Mouse (Mus musculus) left cerebral cortex, adult 9 months (tissue): ENCODE measurements at regions not wholly inside any gene's neighbourhood (a gene's known extent, or its start where the extent isn't known, plus 50 kb on each side); places are given as distances from the start of the nearest gene placed in this dataset.
A peak's percentile ranks its signal among the peaks of the same experiment; 100 is the strongest.

Source experiments
- DNase-seq, 2 experiments: peaks; one replicate each; pipeline ENCODE4 v3.0.0; 2022; ENCODE audit warnings: low spot score in 2 of 2

- DNase-seq = no peak
These were observed 97.4 kb upstream of the Dock11 start for GRCm38 (mm10) chrX:35791273-35791672.

- DNase-seq = peak in 1 of 2 experiments; percentile 36
These were observed 75.4 kb upstream of the Dock11 start for GRCm38 (mm10) chrX:35813206-35813605.

GRCm38 (mm10) chrX:35834411-35834810 is 54.2 kb upstream of the Dock11 start:
- DNase-seq = peak in 1 of 2 experiments; percentile 42

- no peak for DNase-seq
These were observed 50.6 kb upstream of the Dock11 start for GRCm38 (mm10) chrX:35838064-35838463.
